Mouse (Mus musculus): ENCODE data around the gene Adgrg5. TPM values are rescaled to one million over a fixed set of nuclear protein-coding genes. Genes with fewer than 3 reads are reported as not detected.
A peak's percentile ranks its signal among the peaks of the same experiment; 100 is the strongest.

Gene Adgrg5
- total RNA-seq, 2 experiments from 2014 or later, result 1.4 to 1.8 TPM

DNA sequence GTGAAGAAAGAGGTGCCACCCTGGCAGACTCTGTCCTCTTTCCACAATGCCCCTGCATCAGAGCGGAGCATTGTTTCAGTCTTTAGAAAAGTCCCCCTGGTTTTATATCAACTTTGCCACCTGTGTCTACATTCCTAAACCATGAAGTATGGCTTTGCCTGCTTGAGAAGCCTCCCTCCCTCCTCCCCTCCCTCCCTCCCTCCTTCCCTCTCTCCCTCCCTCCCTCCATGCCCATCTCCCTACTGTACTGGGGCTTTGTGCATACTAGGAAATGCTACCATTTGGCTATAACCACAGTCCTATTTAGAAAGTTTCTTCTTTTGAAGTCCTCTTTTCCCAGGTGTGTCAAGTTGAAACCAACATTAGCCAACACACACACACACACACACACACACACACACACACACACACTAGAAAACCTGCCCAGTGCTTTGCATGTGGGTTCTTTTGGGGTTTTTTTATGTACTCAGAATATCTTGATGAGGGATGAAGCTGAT is 32.6 kb downstream of the Adgrg5 start:
- ATAC-seq (replicated peaks; ENCODE audit: low FRiP score, low TSS enrichment, poor library complexity, severe bottlenecking), result peak; percentile 57

DNA sequence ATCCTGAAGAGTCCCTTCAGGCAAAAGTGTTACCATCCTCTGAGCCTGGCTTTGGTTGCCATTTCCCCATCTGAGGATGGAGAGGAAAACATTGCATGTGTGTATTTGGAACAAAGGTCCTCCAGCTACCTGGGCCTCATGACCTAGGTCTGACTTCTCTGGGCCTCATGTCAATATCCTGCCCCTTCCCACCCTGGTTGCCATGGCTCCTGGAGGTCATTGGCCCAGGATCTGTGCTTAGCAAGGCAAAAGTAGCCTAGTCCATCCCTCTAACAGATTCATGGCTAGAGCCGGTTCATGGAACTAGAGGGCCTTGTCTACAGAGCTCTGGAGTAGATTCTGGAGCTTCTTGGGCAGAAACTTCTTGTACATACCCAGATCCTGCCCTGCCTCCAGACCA is 38.7 kb downstream of the Adgrg5 start:
- ATAC-seq (replicated peaks; ENCODE audit: low FRiP score, low TSS enrichment, poor library complexity, severe bottlenecking), result no peak

DNA sequence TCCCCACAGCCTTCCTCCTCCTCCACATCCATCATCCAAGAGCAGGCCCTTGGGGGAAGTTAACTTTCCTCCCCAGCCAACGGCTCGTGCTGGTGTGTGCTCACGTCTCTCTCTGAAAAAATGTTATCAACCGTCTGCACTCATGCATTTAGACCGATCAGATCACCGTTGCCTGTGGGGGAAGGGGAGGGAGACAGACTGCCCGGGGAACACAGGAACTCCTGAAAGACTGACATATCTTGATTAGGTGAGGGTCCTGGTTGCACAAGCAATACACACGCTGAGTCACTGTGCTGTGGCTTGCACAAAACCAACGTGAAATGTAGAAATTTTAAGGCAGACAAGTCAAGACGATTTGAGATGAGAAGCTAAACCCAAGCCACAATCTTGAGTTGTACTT is 41.3 kb downstream of the Adgrg5 start:
- peak; percentile 82 for ATAC-seq (replicated peaks; ENCODE audit: low FRiP score, low TSS enrichment, poor library complexity, severe bottlenecking)

DNA sequence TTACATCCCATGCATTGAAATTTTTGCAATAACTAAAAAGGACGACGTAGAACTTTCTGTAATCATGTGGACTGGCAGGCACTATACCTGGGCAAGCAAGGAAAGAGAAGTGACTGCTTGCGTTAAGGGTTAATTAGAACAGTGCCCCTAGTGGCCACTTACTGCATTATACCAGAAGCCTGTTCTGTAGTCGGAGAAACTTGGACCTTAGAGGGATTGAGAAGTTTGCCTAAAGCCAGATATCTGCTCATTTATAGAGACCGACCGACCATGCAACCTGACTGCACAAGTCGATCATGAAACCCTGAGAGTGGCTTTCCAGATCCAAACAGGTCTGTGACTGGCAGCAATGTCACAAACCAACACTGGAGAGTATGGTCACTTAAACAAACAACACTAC is 43.1 kb downstream of the Adgrg5 start:
- no peak for ATAC-seq (replicated peaks; ENCODE audit: low FRiP score, low TSS enrichment, poor library complexity, severe bottlenecking)

DNA sequence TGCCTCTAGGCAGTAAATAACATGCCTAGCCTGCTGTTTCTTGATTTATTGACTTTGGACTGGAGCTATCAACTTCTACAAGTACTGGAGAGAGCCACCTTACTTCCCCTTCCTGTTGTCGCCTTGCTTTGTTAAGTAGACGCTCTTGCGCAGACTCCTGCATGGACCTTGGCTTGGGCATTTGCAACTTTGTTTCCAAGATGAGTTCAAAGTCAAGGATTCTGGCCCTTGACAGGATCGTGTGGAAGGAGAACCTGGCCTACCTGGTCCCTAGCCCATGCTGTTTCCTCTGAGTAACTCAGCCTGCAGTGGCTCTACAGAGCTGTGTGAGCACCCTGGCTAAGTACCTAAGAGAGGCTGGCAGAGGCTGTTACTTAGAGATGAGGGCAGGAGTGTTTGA is 43.6 kb downstream of the Adgrg5 start:
- peak; percentile 5; the same call in 1 of the 2 replicates for ATAC-seq (replicated peaks; ENCODE audit: low FRiP score, low TSS enrichment, poor library complexity, severe bottlenecking)

DNA sequence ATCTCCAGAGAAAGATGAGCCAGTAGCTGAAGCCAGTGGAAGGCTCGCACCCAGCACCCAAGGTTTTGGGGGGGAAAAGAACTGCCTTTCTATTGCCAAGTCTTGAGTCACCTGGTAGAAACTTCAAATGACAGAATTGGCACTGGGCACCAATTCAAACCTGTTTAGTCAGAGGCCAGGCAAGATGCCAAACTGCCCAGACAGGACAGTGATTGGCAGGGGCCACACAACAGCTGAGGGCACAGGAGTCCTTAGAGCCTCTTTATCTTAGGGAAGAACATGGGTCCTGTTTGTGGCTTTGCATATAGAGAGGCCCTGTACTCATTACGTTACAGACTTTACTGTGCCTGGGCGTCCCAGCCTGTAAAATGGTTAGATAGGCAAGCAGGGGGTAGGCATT is 44.1 kb downstream of the Adgrg5 start:
- ATAC-seq (replicated peaks; ENCODE audit: low FRiP score, low TSS enrichment, poor library complexity, severe bottlenecking), result peak; percentile 81

DNA sequence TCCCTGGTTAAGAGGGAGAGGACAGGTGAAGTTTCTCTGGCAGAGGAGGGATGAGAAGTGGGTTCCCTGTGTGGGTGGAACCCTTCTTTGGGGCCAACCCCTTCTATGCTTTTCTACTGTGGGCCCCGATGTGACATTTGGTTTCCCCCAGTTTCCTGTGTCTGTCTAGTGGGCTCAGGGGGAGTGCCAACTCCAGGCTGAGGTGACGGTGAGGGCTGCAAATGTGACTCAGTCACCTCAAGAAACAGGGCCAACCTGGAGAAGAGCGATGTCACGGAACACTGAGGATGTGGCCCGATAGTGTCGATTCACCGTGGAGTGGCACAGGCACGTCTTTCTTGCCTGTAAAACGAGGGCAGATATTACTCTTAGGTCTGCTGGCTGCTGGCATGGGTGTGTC is 49.8 kb downstream of the Adgrg5 start:
- ATAC-seq (replicated peaks; ENCODE audit: low FRiP score, low TSS enrichment, poor library complexity, severe bottlenecking), result 0 out of 2 replicates have a peak, but pooled peaks have one; percentile 9

DNA sequence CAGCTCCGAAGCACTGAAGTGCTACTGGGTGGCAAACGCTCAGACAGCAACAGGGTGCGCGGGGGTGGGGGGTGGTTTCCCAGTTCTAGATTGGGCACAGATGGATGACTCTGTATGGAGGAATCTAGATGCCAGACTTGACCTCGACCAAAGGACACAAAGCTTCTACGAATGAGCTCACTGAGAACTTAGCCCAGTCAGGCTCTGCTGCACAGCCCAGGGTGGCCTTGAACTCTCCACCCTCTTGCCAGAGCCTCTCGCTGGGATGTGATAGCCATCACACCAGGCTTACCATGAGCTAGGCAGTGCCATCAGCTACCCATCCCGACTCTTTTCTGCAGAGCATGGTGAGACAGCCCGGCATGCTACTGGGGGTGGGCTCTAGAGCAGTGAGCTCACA is 50.3 kb downstream of the Adgrg5 start:
- ATAC-seq (replicated peaks; ENCODE audit: low FRiP score, low TSS enrichment, poor library complexity, severe bottlenecking), result no peak

DNA sequence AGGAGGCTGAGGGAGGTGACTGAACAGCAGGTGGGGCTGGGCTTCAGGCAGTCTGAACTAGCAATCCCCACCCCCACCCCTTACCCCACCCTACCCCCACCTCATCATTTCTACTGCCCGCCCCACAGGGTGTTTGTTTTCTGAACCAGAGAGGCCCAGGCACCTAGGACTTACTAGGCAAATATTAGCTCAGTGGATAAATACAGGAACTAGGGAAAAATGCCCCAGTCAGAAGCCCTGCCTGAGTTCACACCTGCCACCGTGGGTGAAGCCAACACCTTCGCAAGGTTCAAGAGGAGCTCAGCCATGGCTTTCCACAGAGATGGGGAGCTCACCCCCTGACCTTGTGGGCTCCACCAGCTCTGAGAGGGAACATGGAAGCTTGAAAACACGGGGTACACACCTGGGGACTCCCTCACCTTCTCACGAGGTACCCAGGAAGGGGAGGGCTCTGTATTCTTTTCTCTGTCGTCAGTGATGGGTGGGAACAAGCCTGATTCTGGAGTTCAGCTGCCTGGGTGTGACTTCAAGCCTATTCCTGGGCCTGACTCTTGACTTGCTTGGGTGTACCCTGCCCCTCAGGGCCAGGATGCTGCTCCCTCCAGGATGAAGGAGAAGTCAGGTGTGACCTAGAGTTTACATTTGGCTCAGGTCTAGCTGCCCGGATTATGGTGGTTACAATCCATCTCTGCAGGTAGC is 51.1 kb downstream of the Adgrg5 start, which contains the start of gene Adgrg1:
Adgrg1 (plus strand) TSS at position 285 of the 699 bp plus-strand sequence.
- no peak for ATAC-seq (replicated peaks; ENCODE audit: low FRiP score, low TSS enrichment, poor library complexity, severe bottlenecking)

DNA sequence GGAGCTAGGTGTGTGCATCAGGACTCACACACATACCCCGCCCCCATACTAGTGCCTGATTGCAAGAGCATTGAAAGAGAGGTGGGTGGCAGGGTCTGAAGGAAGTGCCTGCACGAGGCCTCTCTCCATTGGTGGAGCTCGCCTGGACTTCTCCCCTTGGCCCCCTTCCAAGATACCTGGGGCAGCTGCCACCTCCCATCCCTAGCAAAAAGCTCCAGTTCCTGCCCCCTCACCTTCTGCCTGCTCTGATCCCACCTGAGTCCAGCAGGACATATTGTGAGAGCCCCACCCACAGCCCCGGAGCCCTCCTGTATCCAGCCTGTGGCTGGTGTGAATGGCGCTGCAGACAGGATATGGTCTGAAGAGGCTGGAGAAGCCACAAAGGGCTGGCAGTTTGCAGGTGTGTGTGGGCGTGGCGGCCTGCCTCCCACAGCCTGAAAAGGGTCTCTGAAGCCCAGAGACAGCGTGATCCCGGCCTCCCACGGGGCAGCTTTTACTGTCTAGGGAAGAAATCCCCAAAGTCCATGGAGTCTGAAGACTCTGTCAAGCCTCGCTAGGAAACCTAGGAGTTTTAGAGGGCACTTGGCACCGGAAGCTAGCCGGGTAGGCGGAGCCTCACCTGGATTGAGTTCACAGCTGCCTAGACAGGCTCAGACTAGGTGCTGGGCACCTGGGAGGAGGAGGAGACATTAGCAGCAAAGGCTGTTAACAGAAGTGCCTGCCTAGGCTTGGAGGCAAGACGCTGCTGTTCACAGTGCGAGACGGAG is 53.3 kb downstream of the Adgrg5 start:
- 0 out of 2 replicates have a peak, but pooled peaks have one; percentile 13 for ATAC-seq (replicated peaks; ENCODE audit: low FRiP score, low TSS enrichment, poor library complexity, severe bottlenecking)

DNA sequence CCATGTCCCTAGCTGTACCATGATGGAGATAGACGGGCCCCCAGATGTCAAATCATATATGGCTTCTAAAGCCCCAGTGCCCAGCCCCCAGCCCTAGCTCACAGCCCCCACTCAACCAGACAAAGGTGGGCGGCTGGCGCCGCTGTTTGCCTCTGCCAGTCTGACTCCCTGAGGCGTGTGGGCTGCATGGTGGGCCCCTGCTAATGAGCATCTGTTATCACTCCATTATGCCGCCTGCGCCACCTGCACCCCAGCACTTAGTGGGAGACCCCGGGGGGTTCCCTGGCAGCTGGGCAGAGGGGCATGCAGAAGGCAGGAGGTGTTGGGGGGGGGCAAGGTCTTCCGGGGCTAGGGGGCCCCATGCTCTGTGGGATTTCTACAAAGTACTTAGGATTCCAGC is 54.6 kb downstream of the Adgrg5 start:
- ATAC-seq (replicated peaks; ENCODE audit: low FRiP score, low TSS enrichment, poor library complexity, severe bottlenecking), result no peak

DNA sequence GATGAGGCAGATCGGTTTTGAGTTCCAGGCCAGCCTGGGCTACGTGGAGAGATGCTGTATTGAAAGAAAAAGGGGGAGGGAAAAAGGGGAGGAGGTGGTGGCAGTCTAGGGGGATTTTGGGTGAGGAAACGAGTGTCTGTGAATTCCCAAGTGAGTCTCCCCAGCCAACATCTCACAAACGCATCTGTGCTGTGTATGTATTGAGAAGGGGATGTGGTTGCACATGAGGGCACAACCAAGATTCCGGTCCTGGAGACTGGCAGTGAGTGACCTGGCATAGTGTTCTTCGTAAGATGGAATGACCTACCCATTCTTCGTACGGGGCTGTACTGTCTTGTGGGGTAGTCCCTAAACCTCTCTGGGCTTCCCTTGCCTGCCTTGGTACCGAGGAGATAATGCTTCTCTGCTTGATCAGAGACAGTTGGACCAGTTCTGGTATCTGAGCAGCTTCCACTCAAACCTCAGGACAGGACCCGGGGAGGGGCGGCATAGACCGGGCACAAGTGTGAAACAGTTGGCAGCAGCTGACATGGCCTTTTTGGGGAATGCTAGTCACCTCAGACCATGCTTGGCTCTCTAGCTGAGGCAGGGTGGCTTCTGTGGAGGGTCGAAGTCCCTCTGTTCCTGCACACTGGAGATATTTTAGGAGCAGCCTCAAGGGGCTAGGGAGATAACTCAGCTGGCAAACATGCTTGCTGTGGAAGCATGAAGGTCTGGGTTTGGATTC is 55.3 kb downstream of the Adgrg5 start:
- ATAC-seq (replicated peaks; ENCODE audit: low FRiP score, low TSS enrichment, poor library complexity, severe bottlenecking), result 0 out of 2 replicates have a peak, but pooled peaks have one; percentile 6

DNA sequence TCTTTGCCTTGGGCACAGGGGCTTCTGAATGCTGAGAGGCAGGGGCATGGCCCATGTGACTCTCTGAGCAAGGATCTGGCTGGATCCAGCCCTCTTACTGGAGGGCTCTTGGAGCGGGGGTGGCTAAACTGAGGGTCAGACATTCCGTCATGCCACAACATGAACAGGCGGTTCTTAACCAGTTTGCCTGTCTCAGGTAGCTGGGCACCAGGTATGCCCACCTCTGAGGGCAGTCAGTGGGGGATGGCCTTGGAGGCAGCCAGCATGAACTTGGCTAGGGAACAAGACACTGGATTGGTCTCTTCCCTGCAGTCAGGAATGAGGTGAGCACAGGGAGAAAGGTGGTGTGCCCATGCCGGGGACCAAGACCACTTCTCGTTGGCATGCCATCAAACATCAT is 56.7 kb downstream of the Adgrg5 start:
- ATAC-seq (replicated peaks; ENCODE audit: low FRiP score, low TSS enrichment, poor library complexity, severe bottlenecking), result no peak

DNA sequence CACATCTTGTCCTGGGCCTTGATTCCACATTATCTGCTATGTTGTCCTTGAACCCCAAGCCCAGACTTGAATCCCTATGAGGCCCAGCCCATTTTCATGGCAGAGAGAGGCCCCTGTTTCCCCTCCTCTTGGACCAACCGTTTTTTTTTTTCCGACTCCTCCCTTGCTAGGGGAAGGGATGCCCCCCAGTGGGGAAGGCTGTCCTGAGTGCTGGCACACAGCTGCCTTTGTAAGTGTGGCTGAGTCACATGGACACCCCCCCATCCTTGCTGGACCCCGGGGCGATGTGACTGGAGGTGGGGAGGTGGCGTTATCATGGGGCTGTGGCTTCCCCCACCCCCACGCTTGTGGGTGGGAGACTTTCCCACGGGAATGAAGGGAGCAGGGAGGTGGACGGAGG is 57.5 kb downstream of the Adgrg5 start:
- no peak for ATAC-seq (replicated peaks; ENCODE audit: low FRiP score, low TSS enrichment, poor library complexity, severe bottlenecking)

DNA sequence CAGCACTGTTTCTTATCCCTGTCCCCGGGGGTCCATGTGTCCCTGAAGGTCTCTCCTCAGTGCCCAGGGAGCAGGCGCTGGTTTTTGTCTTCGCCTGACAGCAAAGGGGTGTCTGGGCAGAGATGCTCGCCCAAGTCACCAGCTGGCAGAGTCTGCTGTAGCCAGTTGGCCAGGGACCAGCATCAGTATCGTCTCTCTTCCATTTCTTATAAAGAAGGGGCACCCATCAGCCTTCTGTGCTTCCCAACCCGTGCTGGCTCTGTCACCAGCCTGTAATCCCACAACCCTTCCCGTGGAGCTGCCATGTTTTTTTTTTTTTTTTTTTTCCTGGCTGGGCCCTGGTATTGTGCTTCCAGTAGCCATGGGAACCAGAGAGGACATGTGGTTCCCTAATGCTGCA is 58.4 kb downstream of the Adgrg5 start:
- no peak for ATAC-seq (replicated peaks; ENCODE audit: low FRiP score, low TSS enrichment, poor library complexity, severe bottlenecking)

DNA sequence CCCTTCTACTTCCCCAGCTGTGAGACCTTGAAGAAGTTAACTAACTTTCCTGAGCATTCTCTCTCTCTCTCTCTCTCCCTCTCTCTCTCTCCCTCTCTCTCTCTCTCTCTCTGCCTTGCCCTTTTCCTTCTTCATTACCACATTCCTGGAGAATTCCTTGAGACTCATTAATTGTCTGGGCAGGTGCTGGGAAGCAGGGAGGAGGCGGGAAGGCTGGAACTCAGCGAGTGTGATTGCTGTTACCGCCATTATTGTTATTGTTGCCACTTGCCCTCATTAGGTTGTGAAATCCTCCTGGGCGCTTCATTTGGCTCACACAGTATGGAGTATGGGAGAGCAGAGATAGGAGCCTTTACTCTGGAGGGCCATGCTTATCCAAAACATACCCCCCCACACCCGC is 59.7 kb downstream of the Adgrg5 start:
- no peak for ATAC-seq (replicated peaks; ENCODE audit: low FRiP score, low TSS enrichment, poor library complexity, severe bottlenecking)

DNA sequence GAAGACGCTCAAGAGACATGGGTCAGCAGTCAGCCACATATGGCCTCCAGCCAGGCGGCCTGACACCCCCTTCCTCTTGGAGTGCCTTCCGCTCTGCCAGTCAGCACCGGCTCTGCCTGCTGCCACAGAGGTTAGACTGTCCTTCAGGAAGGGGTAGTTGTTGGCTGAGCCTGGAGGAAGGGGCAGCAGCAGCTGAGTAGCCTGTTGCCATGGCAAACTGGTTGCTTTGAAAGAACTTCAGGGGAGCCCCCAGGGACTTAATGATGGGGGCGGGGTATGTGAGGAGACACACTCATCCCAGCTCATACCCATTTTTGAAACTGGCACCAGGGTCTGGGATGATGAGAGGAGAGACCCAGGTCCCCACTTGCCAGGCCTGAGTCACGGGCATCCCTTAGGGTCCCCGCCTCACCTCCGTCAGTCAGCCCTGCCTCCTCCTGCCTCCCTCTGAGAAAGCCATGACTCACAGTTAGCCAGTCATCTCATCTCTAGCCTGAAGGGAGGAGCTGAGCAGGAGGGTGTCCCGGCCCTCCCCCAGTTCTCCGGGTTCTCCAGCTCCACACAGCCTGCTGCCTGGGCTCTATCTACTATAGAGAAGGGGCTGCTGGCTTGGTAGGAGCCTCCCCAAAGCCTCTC is 60.5 kb downstream of the Adgrg5 start:
- ATAC-seq (replicated peaks; ENCODE audit: low FRiP score, low TSS enrichment, poor library complexity, severe bottlenecking), result peak; percentile 68

DNA sequence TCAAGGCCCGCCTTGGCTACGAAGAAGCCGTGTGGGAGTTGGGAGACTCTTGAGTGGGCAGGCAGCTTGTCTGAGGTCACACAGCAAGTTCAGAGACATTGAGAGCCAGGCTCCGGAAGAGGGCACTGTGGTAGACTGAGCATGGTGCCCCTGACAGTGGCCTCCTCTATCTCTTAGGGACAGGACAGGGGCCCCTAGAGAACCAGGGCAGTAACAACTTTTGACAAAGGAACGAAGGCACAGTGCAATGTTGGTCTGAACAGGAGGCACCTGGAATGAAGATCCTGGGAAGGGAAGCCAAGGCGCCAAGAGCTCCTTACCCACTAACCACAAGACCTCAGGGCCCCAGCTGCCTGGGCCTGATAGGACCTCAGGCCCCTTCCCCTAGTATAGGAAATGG is 61.5 kb downstream of the Adgrg5 start:
- peak; percentile 59 for ATAC-seq (replicated peaks; ENCODE audit: low FRiP score, low TSS enrichment, poor library complexity, severe bottlenecking)

DNA sequence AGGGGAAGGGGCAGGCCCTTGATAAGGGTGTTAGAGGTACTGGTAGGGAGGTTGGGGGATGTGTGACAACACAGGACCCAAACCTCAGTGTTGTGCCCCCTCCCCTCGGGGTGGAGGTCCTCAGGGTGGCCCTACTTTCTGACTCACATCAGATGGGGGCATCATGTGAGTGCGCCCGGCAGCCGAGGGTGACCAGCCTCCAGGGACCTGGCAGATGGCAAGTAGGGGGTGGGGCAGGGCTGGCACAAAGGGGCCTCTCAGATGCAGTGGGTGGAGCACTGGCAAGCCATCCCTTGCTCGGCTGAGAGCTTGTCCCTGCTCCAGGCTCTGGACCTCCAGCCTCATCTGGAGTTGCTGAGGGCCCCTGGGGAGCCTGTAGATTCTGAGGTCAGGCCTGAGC is 63.2 kb downstream of the Adgrg5 start:
- ATAC-seq (replicated peaks; ENCODE audit: low FRiP score, low TSS enrichment, poor library complexity, severe bottlenecking), result no peak

DNA sequence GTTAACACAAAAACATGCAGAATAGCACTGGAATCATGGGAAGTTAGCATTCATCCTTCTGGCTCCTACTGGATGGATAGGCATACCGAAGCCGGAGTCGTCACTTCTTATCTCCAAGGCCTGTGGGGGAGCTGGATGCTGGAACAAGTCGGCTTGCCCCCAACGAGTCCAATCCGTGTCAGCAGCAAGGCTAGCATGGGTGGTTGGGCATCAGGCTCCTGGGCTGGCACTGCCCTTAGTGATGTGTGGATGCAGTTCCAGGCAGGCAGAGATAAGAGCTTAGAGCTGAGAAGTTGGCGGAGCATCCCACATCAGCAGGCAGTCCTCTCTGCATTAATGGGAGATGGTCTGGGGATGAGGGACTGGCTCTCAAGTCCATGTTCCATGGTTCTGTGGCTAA is 64.1 kb downstream of the Adgrg5 start:
- peak; percentile 17 for ATAC-seq (replicated peaks; ENCODE audit: low FRiP score, low TSS enrichment, poor library complexity, severe bottlenecking)
